Mouse (Mus musculus) myocyte (in vitro differentiated cells): ENCODE results near the gene Psen2.

ENCODE experiments used
- CEBPB ChIP-seq: IDR thresholded peaks from 2 replicates; pipeline ENCODE4 v1.6.1; 2011; ENCODE audit warnings: mild to moderate bottlenecking, moderate library complexity; ENCODE audit not compliant: poor library complexity, insufficient read depth, severe bottlenecking
- E2F4 ChIP-seq: IDR thresholded peaks from one replicate; pipeline ENCODE4 v1.6.1; 2011; ENCODE audit warnings: mild to moderate bottlenecking, control low read depth, moderate library complexity; ENCODE audit not compliant: insufficient read depth
- MAX ChIP-seq: IDR thresholded peaks from one replicate; pipeline ENCODE4 v1.6.1; 2011; ENCODE audit warnings: low read depth, mild to moderate bottlenecking, control low read depth
- MYOD1 ChIP-seq, 3 experiments: IDR thresholded peaks; one replicate each; pipeline ENCODE4 v1.6.1; 2011; ENCODE audit warnings: control low read depth in 2 of 3, low read depth in 2 of 3, mild to moderate bottlenecking in 2 of 3, moderate library complexity in 1 of 3; ENCODE audit not compliant: insufficient read length in 2 of 3, control insufficient read depth in 1 of 3
- MYOG ChIP-seq, 3 experiments: IDR thresholded peaks; one replicate each; pipeline ENCODE4 v1.6.1; 2011; ENCODE audit warnings: control low read depth in 2 of 3, low read depth in 2 of 3, mild to moderate bottlenecking in 2 of 3; ENCODE audit not compliant: insufficient read length in 2 of 3, control insufficient read depth in 1 of 3, insufficient read depth in 1 of 3
- POLR2A ChIP-seq: IDR thresholded peaks from one replicate; pipeline ENCODE4 v1.6.1; 2011; ENCODE audit warnings: low read depth, mild to moderate bottlenecking, control low read depth, moderate library complexity; ENCODE audit not compliant: insufficient read length
- POLR2AphosphoS2 ChIP-seq: IDR thresholded peaks from one replicate; pipeline ENCODE4 v1.6.1; 2011; ENCODE audit warnings: low read depth, control low read depth; ENCODE audit not compliant: insufficient read length
- REST ChIP-seq: IDR thresholded peaks from one replicate; pipeline ENCODE4 v1.6.1; 2011; ENCODE audit warnings: mild to moderate bottlenecking, control low read depth, moderate library complexity; ENCODE audit not compliant: insufficient read depth, insufficient read length
- SRF ChIP-seq: IDR thresholded peaks from one replicate; pipeline ENCODE4 v1.6.1; 2011; ENCODE audit warnings: low read depth; ENCODE audit not compliant: control insufficient read depth, insufficient read length
- TCF12 ChIP-seq: IDR thresholded peaks from one replicate; pipeline ENCODE4 v1.6.1; 2011; ENCODE audit warnings: mild to moderate bottlenecking, control low read depth; ENCODE audit not compliant: poor library complexity, insufficient read depth, severe bottlenecking
- TCF3 ChIP-seq: IDR thresholded peaks from one replicate; pipeline ENCODE4 v1.6.1; 2011; ENCODE audit warnings: low read depth, control low read depth; ENCODE audit not compliant: insufficient read length
- USF1 ChIP-seq: IDR thresholded peaks from one replicate; pipeline ENCODE4 v1.6.1; 2011; ENCODE audit warnings: low read depth, mild to moderate bottlenecking, control low read depth, moderate library complexity

- TF ChIP-seq SRF, result no peak
- TF ChIP-seq USF1, result no peak
- no peak for TF ChIP-seq E2F4
- no peak for TF ChIP-seq MYOD1 (IDR thresholded peaks at IDR 0.05; ENCODE audit: control insufficient read depth in 1 of 3, insufficient read length in 2 of 3, low read depth in 2 of 3)
- TF ChIP-seq POLR2A, result no peak
- no peak for TF ChIP-seq MAX
- no peak for TF ChIP-seq TCF12
- TF ChIP-seq MYOG (IDR thresholded peaks at IDR 0.05; ENCODE audit: control insufficient read depth in 1 of 3, insufficient read depth in 1 of 3, insufficient read length in 2 of 3, low read depth in 2 of 3), result no peak
- TF ChIP-seq POLR2AphosphoS2, result no peak
- no peak for TF ChIP-seq CEBPB
- no peak for TF ChIP-seq REST
- no peak for TF ChIP-seq TCF3
Measured at GRCm38 (mm10) chr1:180268249-180269031, 5.2 kb upstream of the Psen2 start.
